Mouse (Mus musculus): ENCODE data around the gene Notch3. TPM values are rescaled to one million over a fixed set of nuclear protein-coding genes. Genes with fewer than 3 reads are reported as not detected.

The Notch3 gene
- total and polyA plus RNA-seq, 3 experiments = 0.08 to 0.50 TPM; not detected in 1

DNA sequence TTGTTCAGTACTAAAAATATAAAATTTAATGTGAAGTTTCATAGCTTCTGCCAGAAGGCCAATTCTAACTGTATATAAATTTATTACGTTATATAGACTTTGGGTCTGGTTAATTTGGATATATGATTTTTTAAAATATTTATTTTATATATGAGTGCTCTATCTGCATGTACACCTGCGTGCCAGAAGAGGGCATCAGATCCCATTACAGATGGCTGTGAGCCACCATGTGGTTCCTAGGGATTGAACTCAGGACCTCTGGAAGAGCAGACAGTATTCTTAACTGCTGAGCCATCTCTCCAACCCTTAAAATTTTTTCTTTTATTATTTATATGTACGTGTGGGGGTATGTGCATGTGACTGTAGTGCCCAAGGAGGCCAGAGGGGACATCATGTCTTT lies 41.2 kb downstream of the Notch3 start:
- no peak for TF ChIP-seq CHD1 (IDR thresholded peaks at IDR 0.05; ENCODE audit: low read depth, low read length)
- peak in 2 of 3 experiments; percentile 24 to 40; a peak in 2 of 6 replicates for TF ChIP-seq CTCF (IDR thresholded peaks at IDR 0.05 in 2 of 3, conservative IDR thresholded peaks at IDR 0.05 in 1 of 3; ENCODE audit: control insufficient read depth in 1 of 3, insufficient read depth in 1 of 3, low read depth in 2 of 3, low read length in 3 of 3, poor library complexity in 1 of 3, severe bottlenecking in 1 of 3)
- peak; percentile 65; the same call in 1 of the 2 replicates for TF ChIP-seq MYC (IDR thresholded peaks at IDR 0.05; ENCODE audit: low read depth, low read length)
- peak; percentile 49 for TF ChIP-seq SMC3 (IDR thresholded peaks at IDR 0.05; ENCODE audit: low read depth, low read length)
- TF ChIP-seq ZC3H11A (IDR thresholded peaks at IDR 0.05; ENCODE audit: low read depth, low read length) = no peak
- TF ChIP-seq GATA1 (IDR thresholded peaks at IDR 0.05; ENCODE audit: low read depth, low read length) = no peak
- no peak for TF ChIP-seq POLR2AphosphoS5 (IDR thresholded peaks at IDR 0.05; ENCODE audit: borderline replicate concordance, low read depth, low read length)
- peak; percentile 33 for TF ChIP-seq RAD21 (IDR thresholded peaks at IDR 0.05; ENCODE audit: low read depth, low read length)
- no peak for TF ChIP-seq E2F4 (IDR thresholded peaks at IDR 0.05; ENCODE audit: borderline replicate concordance, low read depth, low read length)
- no peak overlapping the region for H3K27ac ChIP-seq (ENCODE audit: control insufficient read depth, low read depth, low read length)
- H3K36me3 ChIP-seq (ENCODE audit: control insufficient read depth in 1 of 2, insufficient read depth in 2 of 2, low read length in 2 of 2) = peaks cover 0 to 3% of the 10 kb centered on the region in 2 experiments; a peak in 1 of 4 replicates

DNA sequence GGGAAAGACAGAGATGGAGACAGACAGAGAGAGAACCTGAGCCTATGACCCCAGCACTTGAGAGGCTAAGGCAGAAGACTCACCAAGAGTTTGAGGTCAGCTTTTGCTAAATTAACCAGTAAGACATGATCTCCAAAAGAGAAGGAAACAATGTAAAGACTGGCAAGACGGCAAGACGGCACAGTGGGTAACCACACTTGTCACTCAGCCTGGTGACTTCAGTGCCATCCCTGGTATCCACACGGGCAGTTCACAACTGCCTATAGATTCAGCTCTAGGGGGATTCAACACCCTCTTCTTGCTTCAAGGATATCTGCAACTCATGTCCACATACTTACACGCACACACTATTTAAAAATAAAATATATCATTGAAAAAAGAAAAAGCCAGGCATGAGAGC lies 43.1 kb downstream of the Notch3 start:
- Histone ChIP-seq H3K79me2 (ENCODE audit: control insufficient read depth, insufficient read depth, low read length, poor library complexity) (no peaks in the 10 kb centered on the region; the same call in 1 of the 2 replicates), H3K27me3 (ENCODE audit: control insufficient read depth in 1 of 2, insufficient read depth in 2 of 2, low read length in 2 of 2) (no peaks in the 10 kb centered on the region), H3K4me1 (ENCODE audit: control insufficient read depth in 1 of 2, insufficient read depth in 2 of 2, low read length in 2 of 2) (peaks cover 0 to 4% of the 10 kb centered on the region in 2 experiments; a peak in 1 of 4 replicates), H3K4me3 (ENCODE audit: control insufficient read depth in 1 of 2, insufficient read depth in 1 of 2, low read depth in 2 of 2, low read length in 2 of 2) (no peak overlapping the region), H3K27ac (ENCODE audit: control insufficient read depth, low read depth, low read length) (no peak overlapping the region), H3K36me3 (ENCODE audit: control insufficient read depth in 1 of 2, insufficient read depth in 2 of 2, low read length in 2 of 2) (peaks cover 0 to 3% of the 10 kb centered on the region in 2 experiments; a peak in 1 of 4 replicates), H3K9ac (ENCODE audit: control insufficient read depth, low read depth, low read length, poor library complexity, severe bottlenecking) (no peak overlapping the region), H3K9me3 (replicated peaks; ENCODE audit: insufficient read depth, low read length) (no peaks in the 10 kb centered on the region)
- DNase-seq (ENCODE audit: low read depth, low spot score) = no peak
- no peak for TF ChIP-seq POLR2AphosphoS5 (IDR thresholded peaks at IDR 0.05; ENCODE audit: borderline replicate concordance, low read depth, low read length)
- TF ChIP-seq TAL1 (IDR thresholded peaks at IDR 0.05; ENCODE audit: low read length) = no peak
- TF ChIP-seq MEF2A (IDR thresholded peaks at IDR 0.05; ENCODE audit: extremely low read depth, insufficient replicate concordance, low read depth, low read length, poor library complexity, severe bottlenecking) = no peak
- TF ChIP-seq CHD2 (IDR thresholded peaks at IDR 0.05; ENCODE audit: low read length) = no peak
- no peak for TF ChIP-seq TCF12 (IDR thresholded peaks at IDR 0.05; ENCODE audit: low read depth, low read length)
- TF ChIP-seq BHLHE40 (IDR thresholded peaks at IDR 0.05; ENCODE audit: borderline replicate concordance, low read depth, low read length) = no peak
- TF ChIP-seq CTCF (IDR thresholded peaks at IDR 0.05 in 2 of 3, conservative IDR thresholded peaks at IDR 0.05 in 1 of 3; ENCODE audit: control insufficient read depth in 1 of 3, insufficient read depth in 1 of 3, low read depth in 2 of 3, low read length in 3 of 3, poor library complexity in 1 of 3, severe bottlenecking in 1 of 3) = no peak
- TF ChIP-seq ELF1 (IDR thresholded peaks at IDR 0.05; ENCODE audit: low read depth, low read length) = no peak

More for the DNA sequence above, 41.2 kb downstream of the Notch3 start:
- DNase-seq (ENCODE audit: low read depth, low spot score) = peak; percentile 34
- Histone ChIP-seq H3K9ac (ENCODE audit: control insufficient read depth, low read depth, low read length, poor library complexity, severe bottlenecking) (no peak overlapping the region), H3K4me1 (ENCODE audit: control insufficient read depth in 1 of 2, insufficient read depth in 2 of 2, low read length in 2 of 2) (peaks cover 0 to 4% of the 10 kb centered on the region in 2 experiments; a peak in 1 of 4 replicates), H3K9me3 (replicated peaks; ENCODE audit: insufficient read depth, low read length) (no peaks in the 10 kb centered on the region), H3K4me3 (ENCODE audit: control insufficient read depth in 1 of 2, insufficient read depth in 1 of 2, low read depth in 2 of 2, low read length in 2 of 2) (no peak overlapping the region), H3K27me3 (ENCODE audit: control insufficient read depth in 1 of 2, insufficient read depth in 2 of 2, low read length in 2 of 2) (no peaks in the 10 kb centered on the region), H3K79me2 (ENCODE audit: control insufficient read depth, insufficient read depth, low read length, poor library complexity) (no peaks in the 10 kb centered on the region)

Data from MEL (cell line).